Mouse (Mus musculus) stomach, postnatal 0 days (tissue): Measurements from ENCODE around the gene Gm9964. TPM values are rescaled to one million over a fixed set of nuclear protein-coding genes. Genes with fewer than 3 reads are reported as not detected.
A peak's percentile ranks its signal among the peaks of the same experiment; 100 is the strongest.

Experiments
- ATAC-seq: fragments of 200-750 bp; cut with Nextera tagmentation; 2 replicates; pipeline ENCODE4 v1.8.0; 2017; ENCODE audit not compliant: low FRiP score, low TSS enrichment
- DNase-seq: peaks from one replicate; pipeline ENCODE4 v3.0.0-alpha.2; 2016; ENCODE audit warnings: low spot score
- H3K27ac ChIP-seq: fragments of 300-500 bp; sonication (generic); replicated peaks from 2 replicates; pipeline ENCODE4 v1.5.1; 2014; ENCODE audit warnings: mild to moderate bottlenecking, control low read depth
- H3K27me3 ChIP-seq: fragments of 300-500 bp; sonication (generic); 2 replicates; pipeline ENCODE4 v1.6.1; 2014; ENCODE audit warnings: low read length; ENCODE audit not compliant: control insufficient read depth, insufficient read depth
- H3K36me3 ChIP-seq: fragments of 300-500 bp; sonication (generic); 2 replicates; pipeline ENCODE4 v1.6.1; 2014; ENCODE audit warnings: low read length, mixed read lengths; ENCODE audit not compliant: control insufficient read depth, insufficient read depth
- H3K4me1 ChIP-seq: fragments of 300-500 bp; sonication (generic); replicated peaks from 2 replicates; pipeline ENCODE4 v1.6.1; 2014; ENCODE audit warnings: antibody characterized with exemption; ENCODE audit not compliant: control insufficient read depth, insufficient read depth
- H3K4me2 ChIP-seq: fragments of 300-500 bp; sonication (generic); replicated peaks from 2 replicates; pipeline ENCODE4 v1.6.1; 2014; ENCODE audit warnings: low read depth, mild to moderate bottlenecking, control low read depth, moderate library complexity
- H3K4me3 ChIP-seq: fragments of 300-500 bp; sonication (generic); 2 replicates; pipeline ENCODE4 v1.5.1; 2014; ENCODE audit warnings: low read depth, low read length, control low read depth
- H3K9ac ChIP-seq: fragments of 300-500 bp; sonication (generic); 2 replicates; pipeline ENCODE4 v1.6.1; 2014; ENCODE audit warnings: mild to moderate bottlenecking, low read length, control low read depth, mixed read lengths
- H3K9me3 ChIP-seq: fragments of 300-500 bp; sonication (generic); 2 replicates; pipeline ENCODE4 v1.6.1; 2016; ENCODE audit warnings: low read length; ENCODE audit not compliant: control insufficient read depth
- CTCF ChIP-seq: IDR thresholded peaks from 2 replicates; pipeline ENCODE4 v1.5.1; 2016; ENCODE audit warnings: antibody characterized with exemption, low read depth, mild to moderate bottlenecking, moderate library complexity
- EP300 ChIP-seq: optimal IDR thresholded peaks from 2 replicates; pipeline ENCODE3; 2016; ENCODE audit warnings: antibody characterized with exemption
- WGBS: fragments of 180-500 bp; shearing (Covaris S2); extraction: QIAGEN DNeasy Blood & Tissue Kit; methylation state at CpG from one replicate; pipeline ENCODE4 v1.1.7; 2014; 5-methylcytosine and 5-hydroxymethylcytosine counted together
- polyA plus RNA-seq: library from polyadenylated mRNA; unstranded; fragments of >200 nt; fragmentation: Nextera tagmentation; extraction: Ambion mirVana; gene quantifications from 2 replicates; pipeline ENCODE4 v1.2.1, GENCODE M21; 2015

Gene Gm9964
- polyA plus RNA-seq, 1 experiment from 2014 or later = not detected

- no peak overlapping the region for H3K4me2 ChIP-seq
- no peak for DNase-seq
- TF ChIP-seq CTCF = no peak
- WGBS = 54% methylated on average over 6 of the region's 6 CpGs
- H3K4me1 ChIP-seq = no peaks in the 10 kb centered on the region
- no peaks in the 10 kb centered on the region for H3K9me3 ChIP-seq
- H3K27ac ChIP-seq = no peak overlapping the region
- H3K4me3 ChIP-seq = no peak overlapping the region
- H3K9ac ChIP-seq = no peak overlapping the region
- H3K27me3 ChIP-seq = no peaks in the 10 kb centered on the region
- H3K36me3 ChIP-seq = no peaks in the 10 kb centered on the region
- peak; percentile 58; the same call in 1 of the 2 replicates for ATAC-seq
Observed at GRCm38 (mm10) chr11:79287447-79287846, 9.3 kb downstream of the Gm9964 start.

GRCm38 (mm10) chr11:79286305-79286799 lies 10.4 kb downstream of the Gm9964 start:
- ATAC-seq = no peak
- Histone ChIP-seq H3K9ac (no peak overlapping the region), H3K4me1 (no peaks in the 10 kb centered on the region), H3K27ac (0 out of 2 replicates have a peak overlapping the region, but pooled peaks have one; percentile 8), H3K4me3 (no peak overlapping the region), H3K27me3 (no peaks in the 10 kb centered on the region), H3K36me3 (no peaks in the 10 kb centered on the region), H3K9me3 (no peaks in the 10 kb centered on the region), H3K4me2 (no peak overlapping the region)
- no peak for DNase-seq
- 41% methylated on average over 9 of the region's 9 CpGs for WGBS
- TF ChIP-seq CTCF = no peak
- TF ChIP-seq EP300 = no peak

GRCm38 (mm10) chr11:79283350-79284030 lies 13.2 kb downstream of the Gm9964 start:
- ATAC-seq (no peak), DNase-seq (no peak)
- WGBS = 95% methylated on average over 4 of the region's 4 CpGs
- Histone ChIP-seq H3K9ac (no peak overlapping the region), H3K4me2 (no peak overlapping the region), H3K27ac (no peak overlapping the region), H3K27me3 (no peaks in the 10 kb centered on the region), H3K4me1 (no peaks in the 10 kb centered on the region), H3K36me3 (no peaks in the 10 kb centered on the region), H3K9me3 (no peaks in the 10 kb centered on the region), H3K4me3 (no peak overlapping the region)
- TF ChIP-seq EP300 (no peak), CTCF (no peak)

- no peak for TF ChIP-seq EP300
- no peak for TF ChIP-seq CTCF
Observed at GRCm38 (mm10) chr11:79281396-79281795, 15.3 kb downstream of the Gm9964 start.

GRCm38 (mm10) chr11:79279732-79280405 lies 16.8 kb downstream of the Gm9964 start:
- TF ChIP-seq CTCF (no peak), EP300 (no peak)
- H3K4me2 ChIP-seq = no peak overlapping the region
- H3K4me1 ChIP-seq = no peaks in the 10 kb centered on the region
- 28% methylated on average over 2 of the region's 2 CpGs for WGBS
- no peaks in the 10 kb centered on the region for H3K36me3 ChIP-seq
- H3K27me3 ChIP-seq = no peaks in the 10 kb centered on the region
- no peak for DNase-seq
- no peaks in the 10 kb centered on the region for H3K9me3 ChIP-seq
- H3K9ac ChIP-seq = no peak overlapping the region
- no peak overlapping the region for H3K4me3 ChIP-seq
- H3K27ac ChIP-seq = no peak overlapping the region
- ATAC-seq = no peak

More at GRCm38 (mm10) chr11:79281396-79281795, 15.3 kb downstream of the Gm9964 start:
- no peak overlapping the region for H3K27ac ChIP-seq
- H3K36me3 ChIP-seq = no peaks in the 10 kb centered on the region
- DNase-seq (peak; percentile 63), ATAC-seq (no peak)
- H3K4me3 ChIP-seq = no peak overlapping the region
- no peaks in the 10 kb centered on the region for H3K27me3 ChIP-seq
- H3K9ac ChIP-seq = no peak overlapping the region
- no peak overlapping the region for H3K4me2 ChIP-seq
- no peaks in the 10 kb centered on the region for H3K4me1 ChIP-seq
- WGBS = 20% methylated on average over 5 of the region's 5 CpGs
- H3K9me3 ChIP-seq = no peaks in the 10 kb centered on the region

- no peak overlapping the region for H3K4me3 ChIP-seq
- no peaks in the 10 kb centered on the region for H3K36me3 ChIP-seq
- no peaks in the 10 kb centered on the region for H3K27me3 ChIP-seq
- H3K9ac ChIP-seq = no peak overlapping the region
- no peak overlapping the region for H3K27ac ChIP-seq
- 52% methylated on average over 4 of the region's 4 CpGs for WGBS
- no peaks in the 10 kb centered on the region for H3K4me1 ChIP-seq
- no peaks in the 10 kb centered on the region for H3K9me3 ChIP-seq
- DNase-seq (no peak), ATAC-seq (peak; percentile 31; the same call in 1 of the 2 replicates)
- H3K4me2 ChIP-seq = no peak overlapping the region
- TF ChIP-seq EP300 (no peak), CTCF (no peak)
Observed at GRCm38 (mm10) chr11:79273757-79274156, 22.9 kb downstream of the Gm9964 start.
